Mouse (Mus musculus): ENCODE results near the gene A2m. TPM values are rescaled to one million over a fixed set of nuclear protein-coding genes. Genes with fewer than 3 reads are reported as not detected.

The A2m gene
- polyA plus RNA-seq (2016; fragmentation: Nextera tagmentation; extraction: Ambion mirVana) = 2.2 and 2.4 TPM in 2 replicates

DNA sequence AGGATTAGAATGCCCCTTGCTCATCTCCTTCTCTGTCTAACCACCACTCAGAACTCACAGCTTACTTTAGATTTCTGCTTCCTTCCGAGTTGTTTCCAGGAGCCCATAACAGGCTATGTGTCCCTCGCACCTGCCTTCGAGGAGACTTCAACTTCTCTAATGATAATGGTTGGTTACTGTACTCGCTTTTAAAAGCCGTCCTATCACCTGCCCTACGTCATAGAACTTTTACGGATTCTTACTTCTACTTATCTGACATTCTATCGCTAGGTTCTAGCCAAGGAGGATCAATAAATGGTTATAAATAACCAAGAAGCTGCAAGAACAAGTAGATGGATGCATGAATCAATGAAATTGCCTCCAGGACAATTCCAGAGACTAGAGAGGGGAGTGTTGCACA lies at the start of gene A2m:
Gene A2m, plus strand, starts transcription at position 301 of the 400 bp plus-strand sequence.
- Histone ChIP-seq H3K27me3 (ENCODE audit: poor library complexity, severe bottlenecking) (peaks cover 18% of the 10 kb centered on the region), H3K4me1 (peaks cover 14% of the 10 kb centered on the region), H3K36me3 (replicated peaks) (no peaks in the 10 kb centered on the region), H3K9me3 (no peaks in the 10 kb centered on the region), H3K4me3 (peak within 1 kb of the TSS; percentile 43), H3K27ac (peak within 1 kb of the TSS; percentile 74)
- no peak for DNase-seq (ENCODE audit: extremely low spot score, low spot score)
- WGBS = 93% methylated on average over 8 of the region's 8 CpGs

DNA sequence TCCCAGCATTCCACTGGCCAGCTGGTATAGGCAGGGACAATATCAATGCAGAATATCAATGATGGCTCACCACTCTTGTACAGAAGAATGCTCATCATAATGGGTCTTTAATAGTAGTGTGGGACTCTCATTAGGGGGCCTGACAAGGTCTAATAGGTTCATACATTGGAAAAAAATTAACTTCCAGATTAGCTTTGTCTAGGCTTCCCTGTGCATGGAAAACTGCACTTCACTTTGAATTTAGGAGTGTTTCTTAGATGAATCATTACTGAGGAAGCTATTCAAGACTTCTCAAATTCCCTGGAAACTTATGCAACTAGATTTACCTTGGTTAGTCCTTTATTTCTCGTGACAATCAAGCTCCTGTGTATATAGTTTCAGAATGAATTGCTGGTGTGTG lies 45.0 kb upstream of the A2m start:
- H3K27ac ChIP-seq = no peak overlapping the region
- H3K4me1 ChIP-seq = no peaks in the 10 kb centered on the region
- no peaks in the 10 kb centered on the region for H3K36me3 ChIP-seq (replicated peaks)
- no peaks in the 10 kb centered on the region for H3K9me3 ChIP-seq
- no peak for DNase-seq (ENCODE audit: extremely low spot score, low spot score)
- 68% methylated on average over 1 of the region's 1 CpGs for WGBS
- no peak overlapping the region for H3K4me3 ChIP-seq
- H3K27me3 ChIP-seq (ENCODE audit: poor library complexity, severe bottlenecking) = no peaks in the 10 kb centered on the region

DNA sequence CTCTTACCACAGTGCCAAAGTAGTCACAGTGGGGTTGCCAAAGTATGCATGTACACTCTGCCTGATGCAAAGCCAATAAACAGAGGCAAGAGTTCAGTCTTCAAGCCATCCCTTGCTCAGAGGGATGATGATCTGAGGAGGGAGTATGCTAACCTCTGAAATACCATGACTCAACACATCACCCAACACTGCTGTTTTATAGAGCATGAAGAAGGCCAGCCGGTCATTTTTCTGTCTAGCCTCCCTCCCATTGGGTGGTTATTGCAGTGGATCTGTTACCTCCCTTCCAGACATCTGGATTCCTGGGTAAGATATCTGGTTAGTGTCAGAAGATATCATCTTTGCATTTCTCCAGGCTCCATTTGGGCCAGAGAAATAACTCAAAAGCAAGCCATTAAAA lies 34.2 kb upstream of the A2m start:
- Histone ChIP-seq H3K4me3 (no peak overlapping the region), H3K27ac (no peak overlapping the region), H3K36me3 (replicated peaks) (no peaks in the 10 kb centered on the region), H3K9me3 (no peaks in the 10 kb centered on the region), H3K27me3 (ENCODE audit: poor library complexity, severe bottlenecking) (no peaks in the 10 kb centered on the region), H3K4me1 (no peaks in the 10 kb centered on the region)
- DNase-seq (ENCODE audit: extremely low spot score, low spot score) = no peak
- 94% methylated on average over 1 of the region's 1 CpGs for WGBS

DNA sequence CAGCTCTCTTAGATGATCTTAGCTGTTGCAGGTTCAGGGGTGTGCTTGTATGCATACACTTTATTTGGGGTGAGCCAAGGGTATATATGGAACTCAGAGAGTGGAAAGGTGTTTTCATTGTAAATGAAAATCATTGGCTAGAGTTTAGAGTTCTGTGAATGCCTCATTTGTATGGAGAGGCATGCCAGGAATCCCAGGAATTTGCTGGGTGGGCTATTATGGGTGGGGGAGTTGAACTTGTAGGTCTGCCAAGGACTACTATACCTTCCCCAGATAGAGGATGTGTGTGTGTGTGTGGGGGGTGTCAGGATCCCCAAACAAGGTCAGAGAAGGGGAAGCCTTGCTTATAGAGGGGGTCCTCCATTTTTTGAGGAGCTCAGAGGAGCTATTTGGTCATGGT lies 27.3 kb upstream of the A2m start:
- Histone ChIP-seq H3K4me1 (peaks cover 6% of the 10 kb centered on the region; the same call in 1 of the 2 replicates), H3K36me3 (replicated peaks) (no peaks in the 10 kb centered on the region), H3K27ac (no peak overlapping the region), H3K9me3 (no peaks in the 10 kb centered on the region), H3K27me3 (ENCODE audit: poor library complexity, severe bottlenecking) (no peaks in the 10 kb centered on the region), H3K4me3 (no peak overlapping the region)
- DNase-seq (ENCODE audit: extremely low spot score, low spot score) = no peak

DNA sequence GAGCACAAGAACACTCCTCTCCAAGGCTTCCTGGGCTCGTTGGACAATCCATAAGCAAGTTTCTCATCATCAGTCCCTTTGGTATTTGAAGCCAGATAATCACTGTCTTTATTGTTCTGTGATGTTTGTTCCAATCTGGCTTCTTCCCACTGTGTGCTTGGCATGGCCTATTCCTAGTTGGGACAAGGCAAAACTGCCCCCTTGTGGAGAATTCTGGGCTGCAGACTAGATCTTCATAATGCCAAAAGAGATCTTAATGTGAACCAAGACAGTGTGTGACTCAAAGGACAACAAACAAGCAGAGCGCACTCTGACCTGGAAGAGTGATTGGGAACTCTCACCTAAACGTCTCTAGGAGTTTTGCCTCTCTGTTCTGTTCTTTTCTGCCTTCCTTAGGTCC lies 23.4 kb upstream of the A2m start:
- H3K36me3 ChIP-seq (replicated peaks) = no peaks in the 10 kb centered on the region
- no peak for DNase-seq (ENCODE audit: extremely low spot score, low spot score)
- WGBS = 51% methylated on average over 3 of the region's 3 CpGs
- no peaks in the 10 kb centered on the region for H3K9me3 ChIP-seq
- no peak overlapping the region for H3K4me3 ChIP-seq
- H3K27me3 ChIP-seq (ENCODE audit: poor library complexity, severe bottlenecking) = no peaks in the 10 kb centered on the region
- no peak overlapping the region for H3K27ac ChIP-seq
- H3K4me1 ChIP-seq = peaks cover 6% of the 10 kb centered on the region; the same call in 1 of the 2 replicates

DNA sequence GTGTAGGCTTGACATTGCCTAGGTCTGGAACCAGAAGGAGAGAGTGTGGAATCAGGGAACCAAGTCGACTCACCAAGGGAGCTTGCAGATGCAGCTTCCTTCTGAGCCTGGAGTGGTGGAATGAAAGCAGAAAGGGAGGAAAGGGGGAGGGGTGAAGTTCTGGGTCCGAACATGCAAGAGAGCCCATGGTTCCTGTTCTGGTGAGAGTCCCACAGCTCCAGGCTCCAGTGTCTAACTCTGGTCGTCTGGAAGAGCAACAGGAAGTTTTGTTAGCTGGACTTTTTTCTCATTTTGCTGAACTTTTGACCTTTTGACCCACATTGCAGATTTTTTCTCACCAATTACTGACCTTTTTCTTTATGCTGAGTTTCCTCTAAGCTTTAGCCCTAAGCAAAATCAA lies 17.7 kb upstream of the A2m start:
- Histone ChIP-seq H3K27me3 (ENCODE audit: poor library complexity, severe bottlenecking) (no peaks in the 10 kb centered on the region), H3K4me3 (no peak overlapping the region), H3K9me3 (no peaks in the 10 kb centered on the region), H3K36me3 (replicated peaks) (no peaks in the 10 kb centered on the region), H3K27ac (no peak overlapping the region), H3K4me1 (peaks cover 7% of the 10 kb centered on the region; the same call in 1 of the 2 replicates)
- DNase-seq (ENCODE audit: extremely low spot score, low spot score) = no peak
- WGBS = 25% methylated on average over 3 of the region's 3 CpGs

DNA sequence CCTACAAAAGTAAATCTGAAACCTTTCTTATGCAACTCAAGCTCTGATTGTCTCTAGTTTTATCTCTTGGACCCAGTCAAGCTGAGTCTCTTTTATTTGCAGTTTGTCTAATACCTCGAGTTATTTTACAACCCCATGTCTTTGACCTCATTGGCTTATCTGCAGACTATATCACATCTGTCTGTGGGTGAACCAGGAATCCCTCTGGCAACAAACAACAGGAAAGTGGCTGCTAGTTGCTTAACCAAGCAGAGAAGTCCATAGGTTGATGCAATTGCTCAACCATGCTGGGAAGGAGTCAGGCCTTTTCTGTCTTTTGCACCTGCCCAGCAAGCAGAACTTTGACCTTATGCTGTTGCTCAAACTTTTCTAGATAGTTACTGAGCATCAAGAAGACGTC lies 12.7 kb upstream of the A2m start:
- Histone ChIP-seq H3K4me3 (no peak overlapping the region), H3K27me3 (ENCODE audit: poor library complexity, severe bottlenecking) (no peaks in the 10 kb centered on the region), H3K27ac (no peak overlapping the region), H3K4me1 (peaks cover under 1% of the 10 kb centered on the region; the same call in 1 of the 2 replicates), H3K36me3 (replicated peaks) (no peaks in the 10 kb centered on the region), H3K9me3 (no peaks in the 10 kb centered on the region)
- no peak for DNase-seq (ENCODE audit: extremely low spot score, low spot score)
- WGBS = 85% methylated on average over 2 of the region's 2 CpGs

DNA sequence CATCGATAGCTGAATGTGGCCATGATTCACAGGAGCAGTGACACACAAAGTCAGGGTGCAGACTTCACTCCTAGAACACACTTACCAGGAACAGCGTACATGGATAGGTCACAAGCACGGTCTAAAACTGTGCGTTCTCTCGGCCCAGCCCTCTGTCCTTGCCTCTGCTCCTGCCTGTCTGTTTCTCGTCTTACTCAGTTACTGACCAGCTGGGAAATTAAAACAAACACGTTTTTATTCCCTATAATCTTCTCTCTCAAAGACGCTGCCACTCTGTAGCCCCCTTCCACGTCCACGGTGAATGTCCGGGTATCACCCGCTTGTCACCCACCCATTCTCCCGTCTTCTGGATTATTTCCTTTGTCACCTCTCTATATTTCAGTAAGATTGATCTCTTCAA lies 656 bp upstream of the A2m start:
- Histone ChIP-seq H3K27me3 (ENCODE audit: poor library complexity, severe bottlenecking) (peaks cover 18% of the 10 kb centered on the region), H3K4me3 (no peak overlapping the region), H3K4me1 (peaks cover 14% of the 10 kb centered on the region), H3K27ac (no peak overlapping the region), H3K36me3 (replicated peaks) (no peaks in the 10 kb centered on the region), H3K9me3 (no peaks in the 10 kb centered on the region)
- DNase-seq (ENCODE audit: extremely low spot score, low spot score) = no peak
- 84% methylated on average over 13 of the region's 13 CpGs for WGBS

DNA sequence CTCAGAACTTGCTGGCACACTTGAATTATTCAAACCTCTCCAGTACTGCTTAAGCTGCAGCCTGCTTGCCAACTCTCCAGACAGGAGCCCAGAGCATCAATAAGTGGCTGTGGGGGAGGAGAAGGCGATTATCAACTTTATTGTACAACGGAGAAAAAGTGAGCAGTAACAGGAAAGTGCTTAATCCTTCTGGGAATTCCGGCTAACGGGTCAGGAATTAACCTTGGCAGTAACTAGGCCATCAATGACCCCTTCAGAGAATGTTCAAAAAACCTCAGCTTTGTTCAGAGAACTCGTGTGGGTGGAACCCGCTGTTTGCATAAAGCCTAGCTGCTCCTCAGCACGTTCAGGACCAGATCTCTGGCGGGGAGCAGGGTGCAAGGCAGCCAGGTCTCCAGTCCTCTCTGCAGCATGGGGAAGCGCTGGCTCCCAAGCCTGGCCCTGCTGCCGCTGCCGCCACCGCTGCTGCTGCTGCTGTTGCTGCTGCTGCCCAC lies 749 bp downstream of the A2m start:
- no peaks in the 10 kb centered on the region for H3K9me3 ChIP-seq
- H3K36me3 ChIP-seq (replicated peaks) = no peaks in the 10 kb centered on the region
- peak overlapping the region; percentile 43 for H3K4me3 ChIP-seq
- H3K4me1 ChIP-seq = peaks cover 14% of the 10 kb centered on the region
- H3K27ac ChIP-seq = peak overlapping the region; percentile 74
- DNase-seq (ENCODE audit: extremely low spot score, low spot score) = peak; percentile 54
- H3K27me3 ChIP-seq (ENCODE audit: poor library complexity, severe bottlenecking) = peaks cover 18% of the 10 kb centered on the region
- 2% methylated on average over 12 of the region's 12 CpGs for WGBS

DNA sequence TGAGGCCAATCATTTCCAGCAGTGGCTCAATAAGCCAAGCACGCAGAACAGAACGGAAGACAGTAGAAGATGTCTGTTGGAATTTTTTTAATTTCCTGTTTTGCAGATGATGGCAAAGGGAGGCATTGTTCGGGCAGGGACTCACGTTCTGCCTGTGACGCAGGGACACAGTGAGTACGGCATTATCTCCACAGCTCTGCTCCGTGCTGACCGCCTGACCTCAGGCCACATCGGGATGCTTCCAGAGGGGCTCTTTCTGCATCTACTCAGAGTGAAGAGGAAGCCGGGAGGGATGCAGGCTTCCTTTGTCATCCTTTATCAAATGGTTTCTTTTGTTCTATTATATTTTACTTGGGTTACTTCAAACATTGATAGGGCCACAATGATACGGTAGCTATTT lies 13.3 kb downstream of the A2m start:
- H3K27me3 ChIP-seq (ENCODE audit: poor library complexity, severe bottlenecking) = no peaks in the 10 kb centered on the region
- H3K27ac ChIP-seq = no peak overlapping the region
- no peak overlapping the region for H3K4me3 ChIP-seq
- H3K36me3 ChIP-seq (replicated peaks) = no peaks in the 10 kb centered on the region
- DNase-seq (ENCODE audit: extremely low spot score, low spot score) = no peak
- no peaks in the 10 kb centered on the region for H3K9me3 ChIP-seq
- 69% methylated on average over 11 of the region's 11 CpGs for WGBS
- no peaks in the 10 kb centered on the region for H3K4me1 ChIP-seq

Other genes starting within 250 kb of the A2m start
- 0.09 and 0.20 TPM in 2 replicates for gene Iqsec3, start 161.7 kb upstream of the A2m start, polyA plus RNA-seq (2016; fragmentation: Nextera tagmentation; extraction: Ambion mirVana)
- gene Gm7298, start 97.6 kb downstream of the A2m start, polyA plus RNA-seq (2016; fragmentation: Nextera tagmentation; extraction: Ambion mirVana) = not detected in 2 replicates
- gene Mug1, start 203.2 kb downstream of the A2m start, polyA plus RNA-seq (2016; fragmentation: Nextera tagmentation; extraction: Ambion mirVana) = not detected in 2 replicates

All from forebrain, embryonic 10.5 days (tissue).